8 mouse cellular contexts compared by ENCODE assay signal in the genomic region with DNA sequence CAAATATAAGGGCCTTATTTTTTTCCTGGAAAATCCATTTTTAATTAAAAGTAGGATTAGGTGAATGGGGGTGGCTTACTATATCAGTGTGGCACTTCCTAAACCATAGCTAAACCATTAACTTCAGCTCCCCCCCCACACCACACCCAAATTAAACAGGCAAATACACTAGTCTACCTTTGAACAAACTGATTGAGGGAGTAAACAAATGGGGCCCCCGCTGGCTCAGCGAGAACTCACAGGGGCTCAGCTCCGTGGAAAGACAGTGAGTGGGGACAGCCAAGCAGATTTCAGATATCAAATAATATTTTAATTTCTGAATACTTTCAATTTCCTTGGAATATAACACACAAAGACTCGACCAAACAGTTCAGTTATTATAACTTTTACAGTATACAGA. TPM values are rescaled to one million over a fixed set of nuclear protein-coding genes. Genes with fewer than 3 reads are reported as not detected.
DNase-seq lines count a peak whose midpoint lies in the region; ATAC-seq and TF ChIP-seq lines count a peak whose summit lies in the region.
"Had no signal": no experiment of that assay in that cellular context is flagged by ENCODE, and none has a peak within 500 bp of the region (broad histone marks: within the 10 kb centered on the region; RNA-seq: fewer than 3 reads in every experiment).

No protein-coding gene starts in this region.

- no peak for TF ChIP-seq EP300 in stomach, postnatal 0 days (optimal IDR thresholded peaks at IDR 0.05)

- H3K4me1 ChIP-seq in lung, embryonic 16.5 days (replicated peaks; ENCODE audit: control insufficient read depth, insufficient read depth, low read length) = peaks cover 37% of the 10 kb centered on the region
- H3K4me1 ChIP-seq in hindbrain, embryonic 10.5 days (replicated peaks) = peaks cover 82% of the 10 kb centered on the region
- H3K4me1 ChIP-seq in limb, embryonic 15.5 days = peaks cover 38% of the 10 kb centered on the region
- no peaks in the 10 kb centered on the region; the same call in 1 of the 2 replicates for H3K4me1 ChIP-seq in stomach, postnatal 0 days (replicated peaks; ENCODE audit: control insufficient read depth, insufficient read depth)

- 4% methylated on average over 4 of the region's 4 CpGs for WGBS in lung, embryonic 16.5 days
- WGBS in hindbrain, embryonic 10.5 days = 2% methylated on average over 4 of the region's 4 CpGs
- 30% methylated on average over 4 of the region's 4 CpGs for WGBS in limb, embryonic 15.5 days
- 16% methylated on average over 4 of the region's 4 CpGs for WGBS in stomach, postnatal 0 days

- H3K27me3 ChIP-seq in lung, embryonic 16.5 days (ENCODE audit: control insufficient read depth, insufficient read depth, low read depth, low read length) = no peaks in the 10 kb centered on the region
- H3K27me3 ChIP-seq in hindbrain, embryonic 10.5 days (ENCODE audit: insufficient read depth, poor library complexity, severe bottlenecking) = peaks cover 56% of the 10 kb centered on the region
- H3K27me3 ChIP-seq in limb, embryonic 15.5 days = peaks cover 8% of the 10 kb centered on the region
- no peaks in the 10 kb centered on the region for H3K27me3 ChIP-seq in stomach, postnatal 0 days (ENCODE audit: control insufficient read depth, insufficient read depth, low read length)

- H3K27ac ChIP-seq in lung, embryonic 16.5 days (ENCODE audit: low read length) = peak overlapping the region; percentile 70; the same call in 1 of the 2 replicates
- peak overlapping the region; percentile 98 for H3K27ac ChIP-seq in hindbrain, embryonic 10.5 days
- 0 out of 2 replicates have a peak overlapping the region, but pooled peaks have one; percentile 27 for H3K27ac ChIP-seq in limb, embryonic 15.5 days
- H3K27ac ChIP-seq in stomach, postnatal 0 days (replicated peaks) = peak overlapping the region; percentile 64; the same call in 1 of the 2 replicates

- H3K9me3 ChIP-seq in lung, embryonic 16.5 days (ENCODE audit: control insufficient read depth, low read length) = no peaks in the 10 kb centered on the region
- H3K9me3 ChIP-seq in hindbrain, embryonic 10.5 days = no peaks in the 10 kb centered on the region
- no peaks in the 10 kb centered on the region for H3K9me3 ChIP-seq in limb, embryonic 15.5 days
- no peaks in the 10 kb centered on the region for H3K9me3 ChIP-seq in stomach, postnatal 0 days (ENCODE audit: control insufficient read depth, low read length)

- ATAC-seq in lung, embryonic 16.5 days (ENCODE audit: low read depth) = no peak
- ATAC-seq in limb, embryonic 15.5 days (ENCODE audit: insufficient number of reproducible peaks, low FRiP score, low TSS enrichment, low read depth) = no peak
- ATAC-seq in stomach, postnatal 0 days (ENCODE audit: low FRiP score, low TSS enrichment) = no peak

- peak overlapping the region; percentile 70 for H3K4me2 ChIP-seq in lung, embryonic 16.5 days (ENCODE audit: low read depth, low read length)
- peak overlapping the region; percentile 17; the same call in 1 of the 2 replicates for H3K4me2 ChIP-seq in limb, embryonic 15.5 days
- H3K4me2 ChIP-seq in stomach, postnatal 0 days (replicated peaks; ENCODE audit: low read depth) = peak overlapping the region; percentile 88

- DNase-seq in lung, adult 18-20 months = no peak
- DNase-seq in hindbrain, embryonic 10.5 days (ENCODE audit: low spot score) = peak; percentile 31
- peak; percentile 47 for DNase-seq in stomach, postnatal 0 days (ENCODE audit: low spot score)
- DNase-seq in urinary bladder, postnatal 10 days (ENCODE audit: low spot score) = no peak
- DNase-seq in cerebellum, postnatal 4 days (ENCODE audit: low spot score in 2 of 2) = no peak

- peak overlapping the region; percentile 67 for H3K9ac ChIP-seq in lung, embryonic 16.5 days (ENCODE audit: low read length)
- no peak overlapping the region for H3K9ac ChIP-seq in limb, embryonic 15.5 days
- peak overlapping the region; percentile 43 for H3K9ac ChIP-seq in stomach, postnatal 0 days (ENCODE audit: low read length)

- H3K36me3 ChIP-seq in lung, embryonic 16.5 days (ENCODE audit: control insufficient read depth, insufficient read depth, low read length) = peaks cover 14% of the 10 kb centered on the region; the same call in 1 of the 2 replicates
- H3K36me3 ChIP-seq in hindbrain, embryonic 10.5 days = peaks cover 40% of the 10 kb centered on the region
- H3K36me3 ChIP-seq in limb, embryonic 15.5 days = no peaks in the 10 kb centered on the region
- H3K36me3 ChIP-seq in stomach, postnatal 0 days (ENCODE audit: control insufficient read depth, insufficient read depth, low read length) = no peaks in the 10 kb centered on the region; the same call in 1 of the 2 replicates

- H3K4me3 ChIP-seq in lung, embryonic 16.5 days (ENCODE audit: low read length) = peak overlapping the region; percentile 66
- H3K4me3 ChIP-seq in hindbrain, embryonic 10.5 days = peak overlapping the region; percentile 93
- no peak overlapping the region for H3K4me3 ChIP-seq in limb, embryonic 15.5 days
- H3K4me3 ChIP-seq in stomach, postnatal 0 days (ENCODE audit: low read depth, low read length) = peak overlapping the region; percentile 72
- H3K4me3 ChIP-seq: erythroblast, embryonic 14.5 days had no signal

- TF ChIP-seq CTCF in stomach, postnatal 0 days (IDR thresholded peaks at IDR 0.05; ENCODE audit: low read depth) = no peak

RNA-seq across cellular contexts. Expression of a gene that starts 13.4 kb away (rescaled TPM):
- 83.5 and 95.7 TPM in 2 replicates for polyA plus RNA-seq in lung, embryonic 16.5 days (2015; fragmentation: Nextera tagmentation; extraction: Ambion mirVana)
- polyA plus RNA-seq in hindbrain, embryonic 10.5 days (2016; fragmentation: Nextera tagmentation; extraction: Ambion mirVana) = 83.4 and 86.4 TPM in 2 replicates
- 28.0 and 34.7 TPM in 2 replicates for polyA plus RNA-seq in limb, embryonic 15.5 days (2015; fragmentation: Nextera tagmentation; extraction: Ambion mirVana)
- 52.8 and 53.9 TPM in 2 replicates for polyA plus RNA-seq in stomach, postnatal 0 days (2015; fragmentation: Nextera tagmentation; extraction: Ambion mirVana)
- polyA plus RNA-seq: erythroblast, embryonic 14.5 days had no signal

Comparison
In these comparisons a context has a peak if more than half of its experiments do, and no peak if none do; other contexts are left out.
1. H3K27ac ChIP-seq: peak in every context shown above with its lines; median percentile 98 in hindbrain, embryonic 10.5 days; 70 in lung, embryonic 16.5 days; 64 in stomach, postnatal 0 days; 27 in limb, embryonic 15.5 days.
2. H3K4me2 ChIP-seq: peak in every context shown above with its lines; median percentile 88 in stomach, postnatal 0 days; 70 in lung, embryonic 16.5 days; 17 in limb, embryonic 15.5 days.
3. DNase-seq: peak in hindbrain, embryonic 10.5 days (single experiment) and stomach, postnatal 0 days (single experiment); none in lung, adult 18-20 months (0 of 2), urinary bladder, postnatal 10 days (single experiment) and cerebellum, postnatal 4 days (0 of 2).